Mouse (Mus musculus) myocyte (in vitro differentiated cells): ENCODE measurements around the gene Myo5a. TPM values are rescaled to one million over a fixed set of nuclear protein-coding genes. Genes with fewer than 3 reads are reported as not detected.

Experiments
- H3K27me3 ChIP-seq: one replicate; pipeline ENCODE4 v1.6.1; 2011; ENCODE audit not compliant: control insufficient read depth, insufficient read depth, insufficient read length
- H3K36me3 ChIP-seq: one replicate; pipeline ENCODE4 v1.6.1; 2011; ENCODE audit not compliant: control insufficient read depth, insufficient read depth
- H3K4me2 ChIP-seq: one replicate; pipeline ENCODE4 v1.6.1; 2011; ENCODE audit warnings: low read depth, control low read depth
- H3K4me3 ChIP-seq: one replicate; pipeline ENCODE4 v1.5.1; 2011; ENCODE audit warnings: mild to moderate bottlenecking, control low read depth, moderate library complexity
- H3K79me2 ChIP-seq: one replicate; pipeline ENCODE4 v1.6.1; 2011; ENCODE audit not compliant: control insufficient read depth, insufficient read depth
- H3ac ChIP-seq: one replicate; pipeline ENCODE4 v1.6.1; 2011; ENCODE audit not compliant: control insufficient read depth, insufficient read length
- CEBPB ChIP-seq: IDR thresholded peaks from 2 replicates; pipeline ENCODE4 v1.6.1; 2011; ENCODE audit warnings: mild to moderate bottlenecking, moderate library complexity; ENCODE audit not compliant: poor library complexity, insufficient read depth, severe bottlenecking
- E2F4 ChIP-seq: IDR thresholded peaks from one replicate; pipeline ENCODE4 v1.6.1; 2011; ENCODE audit warnings: mild to moderate bottlenecking, control low read depth, moderate library complexity; ENCODE audit not compliant: insufficient read depth
- MAX ChIP-seq: IDR thresholded peaks from one replicate; pipeline ENCODE4 v1.6.1; 2011; ENCODE audit warnings: low read depth, mild to moderate bottlenecking, control low read depth
- MYOD1 ChIP-seq, 3 experiments: IDR thresholded peaks; one replicate each; pipeline ENCODE4 v1.6.1; 2011; ENCODE audit warnings: control low read depth in 2 of 3, low read depth in 2 of 3, mild to moderate bottlenecking in 2 of 3, moderate library complexity in 1 of 3; ENCODE audit not compliant: insufficient read length in 2 of 3, control insufficient read depth in 1 of 3
- MYOG ChIP-seq, 3 experiments: IDR thresholded peaks; one replicate each; pipeline ENCODE4 v1.6.1; 2011; ENCODE audit warnings: control low read depth in 2 of 3, low read depth in 2 of 3, mild to moderate bottlenecking in 2 of 3; ENCODE audit not compliant: insufficient read length in 2 of 3, control insufficient read depth in 1 of 3, insufficient read depth in 1 of 3
- POLR2A ChIP-seq: IDR thresholded peaks from one replicate; pipeline ENCODE4 v1.6.1; 2011; ENCODE audit warnings: low read depth, mild to moderate bottlenecking, control low read depth, moderate library complexity; ENCODE audit not compliant: insufficient read length
- POLR2AphosphoS2 ChIP-seq: IDR thresholded peaks from one replicate; pipeline ENCODE4 v1.6.1; 2011; ENCODE audit warnings: low read depth, control low read depth; ENCODE audit not compliant: insufficient read length
- REST ChIP-seq: IDR thresholded peaks from one replicate; pipeline ENCODE4 v1.6.1; 2011; ENCODE audit warnings: mild to moderate bottlenecking, control low read depth, moderate library complexity; ENCODE audit not compliant: insufficient read depth, insufficient read length
- SRF ChIP-seq: IDR thresholded peaks from one replicate; pipeline ENCODE4 v1.6.1; 2011; ENCODE audit warnings: low read depth; ENCODE audit not compliant: control insufficient read depth, insufficient read length
- TCF12 ChIP-seq: IDR thresholded peaks from one replicate; pipeline ENCODE4 v1.6.1; 2011; ENCODE audit warnings: mild to moderate bottlenecking, control low read depth; ENCODE audit not compliant: poor library complexity, insufficient read depth, severe bottlenecking
- TCF3 ChIP-seq: IDR thresholded peaks from one replicate; pipeline ENCODE4 v1.6.1; 2011; ENCODE audit warnings: low read depth, control low read depth; ENCODE audit not compliant: insufficient read length
- USF1 ChIP-seq: IDR thresholded peaks from one replicate; pipeline ENCODE4 v1.6.1; 2011; ENCODE audit warnings: low read depth, mild to moderate bottlenecking, control low read depth, moderate library complexity
- polyA plus RNA-seq: library from polyadenylated mRNA; unstranded; fragments of >200 nt; fragmentation: generic; extraction: Trizol; gene quantifications from one replicate; pipeline ENCODE4 v1.2.1, GENCODE M21; 2012; ENCODE audit warnings: missing spikeins

The Myo5a gene
- polyA plus RNA-seq, 1 experiment: 15.4 TPM

DNA sequence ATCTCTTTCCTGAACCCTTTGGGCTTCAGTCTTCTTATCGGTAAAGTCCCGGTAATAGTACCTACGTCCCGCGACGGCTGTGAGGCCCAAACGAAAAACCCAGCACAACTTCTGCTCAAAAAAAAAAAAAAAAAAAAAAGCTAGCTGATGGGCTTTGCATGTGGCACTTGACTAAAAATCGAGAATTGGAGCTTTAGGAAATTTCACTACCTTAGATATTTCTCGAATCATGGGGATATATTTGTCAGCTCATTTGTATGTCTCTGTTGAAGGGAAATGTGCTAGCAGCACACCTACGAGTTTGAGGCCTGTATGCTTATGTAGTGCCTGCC lies 32.5 kb upstream of the Myo5a start:
- TF ChIP-seq CEBPB (no peak), POLR2A (no peak), POLR2AphosphoS2 (no peak), MYOD1 (IDR thresholded peaks at IDR 0.05; ENCODE audit: control insufficient read depth in 1 of 3, insufficient read length in 2 of 3, low read depth in 2 of 3) (no peak), MAX (no peak), TCF3 (no peak), E2F4 (no peak), USF1 (no peak), REST (no peak), MYOG (IDR thresholded peaks at IDR 0.05; ENCODE audit: control insufficient read depth in 1 of 3, insufficient read depth in 1 of 3, insufficient read length in 2 of 3, low read depth in 2 of 3) (no peak), SRF (no peak), TCF12 (no peak)
- Histone ChIP-seq H3K36me3 (no peaks in the 10 kb centered on the region), H3ac (peak overlapping the region; percentile 69), H3K4me2 (peak overlapping the region; percentile 85), H3K27me3 (no peaks in the 10 kb centered on the region), H3K4me3 (peak overlapping the region; percentile 75), H3K79me2 (peaks cover 55% of the 10 kb centered on the region)

DNA sequence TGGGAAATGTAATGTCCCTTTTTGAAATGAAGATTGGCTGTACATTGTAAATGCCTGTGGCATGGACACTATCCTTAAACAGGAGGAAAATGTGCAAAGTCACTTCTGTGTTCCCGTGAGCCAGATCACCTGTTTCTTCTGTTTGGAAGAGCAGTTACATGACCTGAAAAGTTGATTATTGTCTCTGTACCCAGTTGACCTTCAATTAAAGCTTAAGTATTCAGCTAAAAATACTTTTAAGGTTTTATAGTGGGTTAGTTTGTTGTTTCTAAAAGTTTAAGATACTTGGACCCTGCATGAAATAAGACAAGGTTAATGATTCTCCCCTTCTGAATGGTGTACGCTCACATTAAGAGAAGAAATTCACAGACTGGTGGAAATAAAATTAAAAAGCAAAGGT lies 30.2 kb upstream of the Myo5a start:
- Histone ChIP-seq H3K79me2 (peaks cover 76% of the 10 kb centered on the region), H3K36me3 (no peaks in the 10 kb centered on the region), H3K4me3 (no peak overlapping the region), H3K27me3 (no peaks in the 10 kb centered on the region), H3ac (no peak overlapping the region), H3K4me2 (no peak overlapping the region)
- TF ChIP-seq MAX (no peak), USF1 (no peak), E2F4 (no peak)

GRCm38 (mm10) chr9:75041840-75042525 lies 28.8 kb upstream of the Myo5a start:
- Histone ChIP-seq H3K79me2 (peaks cover 90% of the 10 kb centered on the region), H3ac (no peak overlapping the region), H3K27me3 (no peaks in the 10 kb centered on the region), H3K4me2 (no peak overlapping the region), H3K4me3 (no peak overlapping the region), H3K36me3 (no peaks in the 10 kb centered on the region)
- TF ChIP-seq MAX (no peak), TCF3 (no peak), USF1 (no peak), POLR2AphosphoS2 (no peak), E2F4 (no peak), MYOG (IDR thresholded peaks at IDR 0.05; ENCODE audit: control insufficient read depth in 1 of 3, insufficient read depth in 1 of 3, insufficient read length in 2 of 3, low read depth in 2 of 3) (no peak), CEBPB (no peak), REST (no peak), MYOD1 (IDR thresholded peaks at IDR 0.05; ENCODE audit: control insufficient read depth in 1 of 3, insufficient read length in 2 of 3, low read depth in 2 of 3) (no peak), POLR2A (no peak), SRF (no peak), TCF12 (no peak)

- Histone ChIP-seq H3K4me3 (no peak overlapping the region), H3K79me2 (peaks cover 96% of the 10 kb centered on the region), H3K36me3 (no peaks in the 10 kb centered on the region), H3K4me2 (no peak overlapping the region), H3ac (no peak overlapping the region), H3K27me3 (no peaks in the 10 kb centered on the region)
- TF ChIP-seq MAX (no peak), E2F4 (no peak), TCF12 (no peak), TCF3 (no peak), POLR2A (no peak), SRF (no peak), REST (no peak), CEBPB (no peak), MYOD1 (IDR thresholded peaks at IDR 0.05; ENCODE audit: control insufficient read depth in 1 of 3, insufficient read length in 2 of 3, low read depth in 2 of 3) (no peak), USF1 (no peak), POLR2AphosphoS2 (no peak), MYOG (IDR thresholded peaks at IDR 0.05; ENCODE audit: control insufficient read depth in 1 of 3, insufficient read depth in 1 of 3, insufficient read length in 2 of 3, low read depth in 2 of 3) (no peak)
These were observed 27.6 kb upstream of the Myo5a start for GRCm38 (mm10) chr9:75043191-75043590.

DNA sequence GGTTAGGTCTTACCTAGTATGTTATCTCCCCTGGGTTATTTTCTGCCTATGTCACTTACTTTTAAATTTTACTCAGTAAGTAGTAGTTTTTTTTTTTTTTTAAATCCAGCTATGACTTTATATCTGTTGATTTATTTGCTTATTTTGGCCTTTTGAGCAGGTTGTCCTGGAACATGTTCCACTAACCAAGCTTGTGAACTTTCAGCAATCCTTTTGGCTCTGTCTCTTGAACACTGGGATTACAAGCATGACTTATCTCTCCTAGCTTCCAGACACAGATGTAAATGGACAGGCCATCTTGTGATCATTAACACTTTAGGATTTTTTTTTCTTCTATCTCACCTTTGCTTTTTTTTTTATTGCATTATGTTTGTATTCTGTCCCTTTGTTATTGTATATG lies 23.7 kb upstream of the Myo5a start:
- no peaks in the 10 kb centered on the region for H3K27me3 ChIP-seq
- no peak for TF ChIP-seq E2F4
- no peak for TF ChIP-seq TCF3
- TF ChIP-seq TCF12: no peak
- TF ChIP-seq POLR2AphosphoS2: no peak
- TF ChIP-seq CEBPB: no peak
- TF ChIP-seq SRF: no peak
- TF ChIP-seq REST: no peak
- no peak for TF ChIP-seq POLR2A
- TF ChIP-seq USF1: no peak
- no peak for TF ChIP-seq MYOG (IDR thresholded peaks at IDR 0.05; ENCODE audit: control insufficient read depth in 1 of 3, insufficient read depth in 1 of 3, insufficient read length in 2 of 3, low read depth in 2 of 3)
- TF ChIP-seq MYOD1 (IDR thresholded peaks at IDR 0.05; ENCODE audit: control insufficient read depth in 1 of 3, insufficient read length in 2 of 3, low read depth in 2 of 3): no peak
- no peak for TF ChIP-seq MAX
- H3K79me2 ChIP-seq: peaks cover 83% of the 10 kb centered on the region
- no peak overlapping the region for H3K4me3 ChIP-seq
- no peak overlapping the region for H3ac ChIP-seq
- H3K36me3 ChIP-seq: no peaks in the 10 kb centered on the region
- H3K4me2 ChIP-seq: no peak overlapping the region
